Mouse (Mus musculus): ENCODE results near the gene Jarid2. TPM values are rescaled to one million over a fixed set of nuclear protein-coding genes. Genes with fewer than 3 reads are reported as not detected.

Jarid2 gene
- total RNA-seq, 2 experiments from 2014 or later: 45.2 to 53.1 TPM

GRCm38 (mm10) chr13:44781126-44781525, 51.9 kb downstream of the Jarid2 start:
- DNase-seq: no peak

DNA sequence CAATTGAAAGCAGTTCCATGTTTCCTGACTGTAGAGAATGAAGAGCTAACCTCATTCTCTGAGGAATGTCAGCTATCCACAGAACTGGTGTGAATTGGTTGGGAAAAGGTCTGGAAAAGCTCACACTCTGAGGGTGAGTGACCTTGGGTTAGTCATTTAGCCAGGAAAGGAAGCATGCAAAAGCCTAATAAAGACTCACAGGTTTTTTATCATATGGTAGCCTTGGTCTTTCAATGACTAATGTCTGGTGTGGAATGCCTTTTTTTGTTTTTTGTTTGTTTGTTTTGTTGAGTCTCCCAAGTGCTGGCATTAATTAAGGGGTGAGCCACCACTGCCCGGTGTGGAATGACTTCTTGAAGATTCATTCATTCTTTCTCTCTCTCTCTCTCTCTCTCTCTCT, 55.3 kb downstream of the Jarid2 start:
- no peak for DNase-seq

- peak; percentile 46 for DNase-seq
Observed at GRCm38 (mm10) chr13:44786291-44786690, 57.0 kb downstream of the Jarid2 start.

- DNase-seq: no peak
Observed at GRCm38 (mm10) chr13:44788352-44789125, 59.3 kb downstream of the Jarid2 start.

DNA sequence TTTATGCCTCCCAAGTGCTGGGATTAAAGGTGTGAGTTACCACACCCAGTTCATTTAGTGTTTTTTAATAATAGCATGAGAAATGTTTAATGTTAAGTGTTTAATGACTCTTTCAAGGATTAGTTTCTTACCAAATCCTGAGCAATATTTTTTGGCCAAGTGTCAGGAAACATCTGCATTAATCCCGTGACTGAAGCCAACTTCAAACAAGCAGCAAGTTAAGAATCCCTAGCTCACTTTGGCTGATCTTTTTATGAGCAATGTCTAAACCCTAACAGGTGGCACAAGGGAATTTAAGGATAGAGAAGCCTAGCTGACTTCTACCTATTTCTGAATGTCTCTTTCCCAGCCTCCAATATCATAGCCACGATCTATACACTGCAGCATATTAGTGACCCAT, 60.7 kb downstream of the Jarid2 start:
- DNase-seq: no peak

GRCm38 (mm10) chr13:44792361-44792892, 63.2 kb downstream of the Jarid2 start:
- no peak for DNase-seq

DNA sequence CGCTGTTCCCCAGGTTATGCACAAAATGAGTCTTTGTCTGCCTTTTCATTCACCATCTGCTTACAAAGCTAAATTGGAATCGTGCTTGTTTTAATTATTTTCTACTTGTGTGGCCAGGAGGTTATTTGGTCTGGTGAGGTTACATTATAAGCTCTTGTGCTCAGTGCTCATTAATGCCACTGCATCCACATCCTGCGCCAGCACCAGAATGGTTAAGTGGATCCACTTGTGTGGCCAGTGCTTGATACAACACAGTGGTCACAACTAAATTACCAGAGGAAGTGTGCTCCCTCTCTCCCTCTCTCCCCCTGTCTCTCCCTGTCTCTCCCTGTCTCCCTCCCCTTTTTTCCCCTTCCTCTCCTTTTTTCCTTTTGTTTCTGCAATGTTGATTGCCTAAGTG, 66.6 kb downstream of the Jarid2 start:
- DNase-seq: no peak

GRCm38 (mm10) chr13:44796775-44797174, 67.5 kb downstream of the Jarid2 start:
- peak; percentile 49 for DNase-seq

DNA sequence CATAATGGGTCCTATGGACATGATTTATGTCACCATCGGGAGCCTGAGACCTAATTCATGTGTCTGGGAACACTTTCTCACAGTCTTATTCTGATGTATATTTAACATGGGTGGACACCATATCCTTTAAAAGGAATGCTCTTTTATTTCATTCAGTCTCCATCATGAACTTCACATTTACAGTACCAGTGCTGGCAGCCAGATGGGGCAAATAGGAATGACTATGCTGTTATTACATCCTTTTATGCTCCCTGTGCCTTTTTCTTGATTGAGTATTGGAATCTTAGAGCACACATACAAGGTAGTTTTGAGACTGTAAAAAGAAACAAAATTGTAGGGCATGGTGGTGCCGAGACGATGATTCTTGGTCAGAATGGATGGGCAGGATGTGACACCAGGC, 69.0 kb downstream of the Jarid2 start:
- no peak for DNase-seq

DNA sequence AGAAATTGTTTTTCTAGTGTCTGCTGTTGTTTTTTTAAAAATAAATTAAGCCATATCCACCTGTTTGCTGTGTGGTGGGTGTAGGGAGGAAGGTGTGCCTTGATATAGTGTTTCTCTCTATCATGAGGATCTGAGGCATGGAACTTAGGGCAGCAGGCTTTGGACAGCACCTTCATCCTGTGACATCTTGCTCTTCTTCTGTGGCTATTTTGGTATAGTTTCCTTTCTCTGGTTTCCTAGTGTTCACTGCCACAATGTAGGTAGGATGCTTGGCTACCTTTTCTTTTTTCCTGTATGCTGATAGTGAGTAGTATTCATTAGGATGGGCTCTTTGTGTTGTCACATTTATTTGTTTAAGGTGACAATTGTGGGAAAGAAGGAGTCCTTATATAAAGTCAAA, 69.9 kb downstream of the Jarid2 start:
- DNase-seq: no peak

DNA sequence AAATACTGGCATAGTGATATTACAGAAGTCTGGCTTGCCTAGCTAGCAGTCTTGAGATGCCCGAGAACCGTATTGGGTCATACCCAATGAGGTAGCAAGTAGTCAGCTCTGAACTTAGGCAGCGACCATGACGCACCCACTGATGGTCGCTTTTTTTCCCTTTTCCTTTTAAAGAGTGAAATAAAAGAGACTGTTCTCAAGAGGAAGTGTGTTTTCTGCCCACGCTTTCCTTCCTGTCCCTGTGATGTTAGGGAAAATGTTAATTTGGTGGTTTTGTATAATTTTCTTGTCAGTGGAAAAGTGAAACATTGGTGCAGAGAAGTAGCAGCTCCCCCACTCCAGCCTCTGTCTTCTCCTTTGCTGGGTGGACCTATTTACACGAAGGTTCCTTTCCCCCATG, 70.8 kb downstream of the Jarid2 start:
- no peak for DNase-seq

- peak; percentile 67 for DNase-seq
Observed at GRCm38 (mm10) chr13:44804876-44805275, 75.6 kb downstream of the Jarid2 start.

DNA sequence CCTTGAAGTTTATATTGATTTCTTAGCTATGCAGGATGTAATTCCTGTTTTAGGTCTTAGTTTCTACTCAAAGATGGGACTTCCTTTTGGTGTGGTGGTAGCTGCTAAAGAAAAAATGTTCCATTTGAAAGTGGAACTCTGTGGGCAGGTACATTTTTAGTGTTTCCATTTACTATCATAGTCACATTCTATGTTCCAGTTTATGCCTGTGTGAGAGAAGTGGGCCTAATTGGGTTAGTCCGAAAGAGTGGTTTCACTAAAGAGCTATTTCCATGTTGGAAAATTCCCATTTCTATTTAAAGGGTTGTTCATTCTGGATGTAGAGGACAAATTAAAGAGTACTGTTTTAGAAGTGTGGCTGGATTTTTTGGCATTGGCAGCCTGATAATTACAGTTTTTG, 79.0 kb downstream of the Jarid2 start:
- DNase-seq: no peak

GRCm38 (mm10) chr13:44811021-44811420, 81.7 kb downstream of the Jarid2 start:
- DNase-seq: no peak

DNA sequence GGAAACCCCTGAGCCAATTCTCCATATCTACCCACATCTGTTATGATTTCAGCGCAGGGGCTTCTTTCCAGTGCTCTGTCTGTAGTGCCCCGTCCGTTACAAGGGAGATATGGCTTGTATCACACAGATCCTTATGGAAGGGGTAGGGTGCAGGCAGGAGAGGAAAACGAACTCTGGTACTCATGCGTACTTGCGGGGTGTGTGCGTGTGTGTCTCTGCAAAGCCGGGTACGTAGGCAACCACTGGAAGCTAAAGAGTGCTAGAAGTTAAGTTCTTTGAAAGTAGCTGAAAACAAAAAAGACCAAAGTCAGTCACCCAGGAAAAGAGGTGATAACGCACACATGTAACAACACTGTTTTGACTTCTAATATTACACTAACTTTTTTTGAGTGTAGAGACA, 82.3 kb downstream of the Jarid2 start:
- no peak for DNase-seq

- no peak for DNase-seq
Observed at GRCm38 (mm10) chr13:44812381-44812780, 83.1 kb downstream of the Jarid2 start.

- DNase-seq: peak; percentile 64
Observed at GRCm38 (mm10) chr13:44819400-44819799, 90.1 kb downstream of the Jarid2 start.

GRCm38 (mm10) chr13:44822578-44822977, 93.3 kb downstream of the Jarid2 start:
- no peak for DNase-seq

- no peak for DNase-seq
Observed at GRCm38 (mm10) chr13:44828903-44829302, 99.6 kb downstream of the Jarid2 start.

DNA sequence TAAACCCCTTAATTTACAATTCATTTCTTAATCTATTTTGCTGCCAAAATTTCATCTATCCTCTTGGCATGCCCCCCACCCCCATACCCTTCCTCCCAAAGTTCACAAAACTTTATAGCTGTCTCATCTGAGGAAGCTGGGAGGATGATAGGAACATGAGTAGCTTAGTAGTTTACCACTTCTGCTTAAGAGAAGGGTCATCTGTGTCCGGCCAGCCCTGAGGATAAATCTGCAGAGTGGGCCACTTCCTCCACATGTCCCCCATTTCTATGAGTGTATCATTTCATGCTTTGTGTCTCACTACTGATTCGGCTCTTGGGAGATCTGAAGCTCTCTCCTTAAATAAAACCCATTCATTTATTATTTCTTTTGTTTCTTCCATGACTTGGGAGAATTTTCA, 102.8 kb downstream of the Jarid2 start:
- no peak for DNase-seq

GRCm38 (mm10) chr13:44832866-44833265, 103.6 kb downstream of the Jarid2 start:
- DNase-seq: no peak

DNA sequence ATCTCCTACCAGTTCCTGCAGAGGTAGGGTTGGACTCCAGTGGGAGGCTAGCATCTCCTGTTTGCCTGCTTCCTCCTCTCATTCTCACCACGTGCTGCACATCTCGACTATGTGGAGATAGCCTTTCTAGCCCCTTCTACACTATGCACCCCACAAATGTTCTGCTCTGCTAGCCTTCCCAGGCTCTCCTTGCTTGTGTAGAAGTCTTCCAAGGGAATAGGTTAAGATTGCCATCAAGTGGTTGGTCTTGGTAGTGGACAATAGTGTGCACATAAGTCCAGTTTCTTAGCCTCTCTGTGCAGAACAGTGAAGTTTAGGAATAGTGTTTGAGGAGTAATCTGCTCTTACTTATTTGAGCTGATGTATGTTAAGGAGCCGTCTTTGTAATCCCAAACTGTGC, 104.1 kb downstream of the Jarid2 start:
- peak; percentile 55 for DNase-seq

DNA sequence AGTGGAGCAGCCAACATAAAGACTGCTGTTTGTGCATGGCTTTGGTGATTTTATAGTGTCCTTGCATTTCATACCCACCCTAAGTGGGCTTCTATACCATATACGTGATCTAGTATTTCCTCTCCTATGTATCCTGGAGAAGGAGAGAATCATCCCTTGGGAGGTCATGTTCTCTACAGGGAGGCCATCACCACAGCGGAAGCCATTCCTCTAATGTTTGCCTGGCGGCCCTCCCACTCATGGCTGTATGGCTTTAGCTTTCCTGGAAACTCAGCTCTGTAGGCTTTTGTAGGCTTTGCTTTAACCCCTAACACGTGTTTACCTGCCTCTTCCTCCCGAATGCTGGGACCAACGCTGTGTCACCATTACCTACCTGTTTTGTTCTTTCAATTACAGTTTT, 108.2 kb downstream of the Jarid2 start:
- no peak for DNase-seq
